Mouse (Mus musculus): ENCODE results near the gene Nop9. TPM values are rescaled to one million over a fixed set of nuclear protein-coding genes. Genes with fewer than 3 reads are reported as not detected.
A peak's percentile ranks its signal among the peaks of the same experiment; 100 is the strongest.

The Nop9 gene
- polyA plus RNA-seq, 1 experiment from 2014 or later: 14.5 TPM

DNA sequence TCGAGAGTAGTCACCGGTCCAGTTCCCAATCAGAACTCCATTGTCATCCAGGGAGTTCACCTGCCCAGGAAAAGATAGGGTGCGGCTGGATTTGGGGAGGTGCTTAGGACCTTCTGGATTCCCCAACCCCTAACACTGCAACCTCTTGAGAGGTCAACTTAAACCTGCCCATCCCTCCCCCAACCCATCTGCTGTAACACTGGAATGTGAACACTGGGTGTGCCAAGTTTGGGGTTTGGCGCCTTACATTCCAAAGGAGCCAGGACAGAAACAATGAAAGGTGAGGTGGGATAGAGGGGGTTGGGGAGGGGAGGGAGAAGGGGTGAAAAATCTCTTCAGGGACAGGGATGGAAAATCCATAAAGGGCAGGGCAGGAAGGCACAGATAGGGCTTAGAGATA is 36.0 kb upstream of the Nop9 start:
- no peak for DNase-seq
- H3K27ac ChIP-seq (ENCODE audit: low read depth): no peak overlapping the region
- H3K4me1 ChIP-seq (ENCODE audit: insufficient read depth): peaks cover 30% of the 10 kb centered on the region

DNA sequence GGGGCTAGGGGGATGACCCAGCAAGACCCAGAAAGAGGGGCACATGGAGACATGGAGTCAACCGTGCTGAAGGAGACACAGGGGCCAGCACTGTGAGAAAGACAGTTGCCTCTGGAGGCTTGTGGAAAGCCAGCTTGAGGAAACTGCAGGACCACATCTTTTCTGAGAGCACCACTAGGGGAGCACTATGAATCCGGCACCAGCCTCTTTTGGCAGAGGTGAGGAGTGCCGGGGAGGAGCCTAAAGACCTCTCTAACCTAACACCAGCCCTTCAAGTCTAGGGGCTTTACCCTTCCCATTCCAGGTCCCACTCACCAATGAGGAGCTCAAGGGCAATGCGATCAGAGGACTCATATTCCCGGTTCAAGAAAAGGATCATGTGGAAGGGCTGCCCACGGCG is 33.7 kb upstream of the Nop9 start:
- H3K4me1 ChIP-seq (ENCODE audit: insufficient read depth): peaks cover 28% of the 10 kb centered on the region
- H3K27me3 ChIP-seq (ENCODE audit: insufficient read depth, low read length): 0 out of 2 replicates have a peak, but pooled peaks cover 3% of the 10 kb centered on the region
- TF ChIP-seq EP300 (IDR thresholded peaks at IDR 0.05; ENCODE audit: low read depth) (no peak), CTCF (IDR thresholded peaks at IDR 0.05; ENCODE audit: low read depth) (peak; percentile 28; the same call in 1 of the 2 replicates)
- DNase-seq: no peak
- H3K9me3 ChIP-seq (ENCODE audit: low read length): no peaks in the 10 kb centered on the region
- H3K4me2 ChIP-seq (ENCODE audit: low read depth, low read length): no peak overlapping the region
- WGBS (ENCODE audit: insufficient replicate concordance): 79% methylated on average over 7 of the region's 7 CpGs
- H3K4me3 ChIP-seq (ENCODE audit: low read depth, low read length): no peak overlapping the region
- no peak overlapping the region for H3K27ac ChIP-seq (ENCODE audit: low read depth)
- H3K9ac ChIP-seq (replicated peaks): no peak overlapping the region
- H3K36me3 ChIP-seq (replicated peaks; ENCODE audit: insufficient read depth, low read length): no peaks in the 10 kb centered on the region; the same call in 1 of the 2 replicates
- no peak for ATAC-seq

More for the DNA sequence above, 36.0 kb upstream of the Nop9 start:
- Histone ChIP-seq H3K4me3 (ENCODE audit: low read depth, low read length) (no peak overlapping the region), H3K4me2 (ENCODE audit: low read depth, low read length) (no peak overlapping the region), H3K27me3 (ENCODE audit: insufficient read depth, low read length) (0 out of 2 replicates have a peak, but pooled peaks cover 3% of the 10 kb centered on the region), H3K9me3 (ENCODE audit: low read length) (no peaks in the 10 kb centered on the region), H3K9ac (replicated peaks) (no peak overlapping the region), H3K36me3 (replicated peaks; ENCODE audit: insufficient read depth, low read length) (no peaks in the 10 kb centered on the region)
- WGBS (ENCODE audit: insufficient replicate concordance): 86% methylated on average over 4 of the region's 4 CpGs
- ATAC-seq: no peak
- TF ChIP-seq EP300 (IDR thresholded peaks at IDR 0.05; ENCODE audit: low read depth): no peak
- no peak for TF ChIP-seq CTCF (IDR thresholded peaks at IDR 0.05; ENCODE audit: low read depth)

DNA sequence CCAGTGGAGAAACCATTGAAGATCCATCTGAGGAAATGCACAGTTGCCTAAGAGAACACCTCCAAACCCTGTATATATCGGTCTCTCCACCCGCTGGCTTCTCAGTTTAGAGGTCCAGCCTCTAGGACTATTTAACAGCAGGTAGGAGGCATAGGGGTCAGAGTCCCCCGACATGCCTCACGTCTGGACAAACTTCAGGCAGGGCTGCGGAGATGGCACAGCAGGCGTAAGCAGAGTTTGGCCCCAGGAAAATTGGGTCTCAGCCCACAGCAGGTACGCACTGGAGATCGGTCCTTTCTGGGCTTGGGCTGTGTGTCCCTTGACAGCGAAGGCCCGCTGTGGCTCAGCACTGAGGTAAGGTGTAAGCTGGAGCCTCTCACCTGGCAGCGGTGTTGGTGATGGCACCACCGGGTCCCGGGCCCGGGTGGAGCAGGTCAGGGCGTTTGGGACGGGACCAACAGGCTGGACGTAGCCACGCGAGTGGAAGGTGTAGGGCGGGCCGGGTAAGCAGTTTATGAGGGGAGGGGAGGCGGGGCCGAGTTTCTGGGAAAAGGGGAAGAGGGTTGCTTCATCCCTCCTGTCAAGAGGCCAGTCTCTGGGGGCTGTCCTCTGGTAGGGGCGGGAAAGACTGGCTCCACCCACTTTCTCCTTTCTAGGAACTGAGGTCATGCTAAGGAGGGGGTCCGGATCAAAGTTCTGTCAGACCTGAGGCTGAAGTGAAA is 32.3 kb upstream of the Nop9 start:
- Histone ChIP-seq H3K27ac (ENCODE audit: low read depth) (peak overlapping the region; percentile 57), H3K9me3 (ENCODE audit: low read length) (no peaks in the 10 kb centered on the region), H3K36me3 (replicated peaks; ENCODE audit: insufficient read depth, low read length) (peaks cover 10% of the 10 kb centered on the region), H3K27me3 (ENCODE audit: insufficient read depth, low read length) (0 out of 2 replicates have a peak, but pooled peaks cover 3% of the 10 kb centered on the region), H3K4me1 (ENCODE audit: insufficient read depth) (peaks cover 28% of the 10 kb centered on the region), H3K9ac (replicated peaks) (peak overlapping the region; percentile 50), H3K4me3 (ENCODE audit: low read depth, low read length) (peak overlapping the region; percentile 47), H3K4me2 (ENCODE audit: low read depth, low read length) (peak overlapping the region; percentile 73)
- WGBS (ENCODE audit: insufficient replicate concordance): 12% methylated on average over 25 of the region's 25 CpGs
- ATAC-seq: peak; percentile 47
- no peak for TF ChIP-seq EP300 (IDR thresholded peaks at IDR 0.05; ENCODE audit: low read depth)
- TF ChIP-seq CTCF (IDR thresholded peaks at IDR 0.05; ENCODE audit: low read depth): no peak
- peak; percentile 70 for DNase-seq

DNA sequence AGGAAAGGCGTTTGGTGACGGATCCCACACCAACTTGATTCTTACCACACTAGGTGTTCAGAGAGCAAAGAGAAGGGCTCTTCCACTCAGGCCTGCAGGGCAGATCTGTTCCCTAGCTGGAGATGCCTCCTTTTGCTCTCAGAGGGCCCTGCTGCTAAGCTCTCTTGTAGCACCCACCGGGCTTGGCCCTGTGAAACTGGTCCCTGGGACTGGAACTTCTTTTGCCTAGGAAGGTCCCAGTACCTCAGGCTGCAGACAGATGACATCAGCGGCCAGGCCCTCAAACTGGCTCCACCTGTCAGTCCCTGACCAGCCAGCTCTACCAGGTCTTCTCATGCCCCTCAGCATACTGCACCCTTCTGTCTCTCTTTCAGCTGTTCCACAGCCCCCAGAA is 31.8 kb upstream of the Nop9 start, which contains the start of gene Tgm1:
Gene Tgm1, minus strand, starts transcription at position 198 of the 394 bp plus-strand sequence.
- 0 out of 2 replicates have a peak, but pooled peaks cover 3% of the 10 kb centered on the region for H3K27me3 ChIP-seq (ENCODE audit: insufficient read depth, low read length)
- H3K36me3 ChIP-seq (replicated peaks; ENCODE audit: insufficient read depth, low read length): peaks cover 13% of the 10 kb centered on the region
- H3K4me3 ChIP-seq (ENCODE audit: low read depth, low read length): peak within 1 kb of the TSS; percentile 47
- DNase-seq (no peak), ATAC-seq (peak; percentile 10)
- no peak for TF ChIP-seq CTCF (IDR thresholded peaks at IDR 0.05; ENCODE audit: low read depth)
- no peak for TF ChIP-seq EP300 (IDR thresholded peaks at IDR 0.05; ENCODE audit: low read depth)
- H3K9me3 ChIP-seq (ENCODE audit: low read length): no peaks in the 10 kb centered on the region
- WGBS (ENCODE audit: insufficient replicate concordance): 23% methylated on average over 4 of the region's 4 CpGs
- H3K9ac ChIP-seq (replicated peaks): peak within 1 kb of the TSS; percentile 50
- H3K4me1 ChIP-seq (ENCODE audit: insufficient read depth): peaks cover 28% of the 10 kb centered on the region
- H3K4me2 ChIP-seq (ENCODE audit: low read depth, low read length): peak within 1 kb of the TSS; percentile 73
- H3K27ac ChIP-seq (ENCODE audit: low read depth): peak within 1 kb of the TSS; percentile 57

DNA sequence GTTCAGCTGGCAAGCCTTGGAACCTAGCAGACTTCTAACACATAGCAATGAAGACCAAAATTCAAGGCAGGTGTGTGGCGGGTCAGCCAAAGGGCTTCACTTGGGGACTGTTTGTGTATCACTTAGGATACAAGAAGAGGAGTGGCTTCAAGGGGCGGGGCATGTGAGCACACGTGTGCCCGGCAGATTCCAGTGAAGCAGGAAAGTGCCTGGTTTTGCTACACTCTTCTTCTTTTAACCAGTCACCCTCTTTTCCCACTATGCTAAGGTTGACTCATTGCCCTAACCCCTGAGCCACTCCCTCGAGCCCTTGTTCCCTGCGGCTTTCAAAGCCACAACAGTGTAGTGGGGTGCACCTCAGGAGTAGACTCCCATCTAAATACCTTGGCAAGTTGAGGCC is 30.6 kb upstream of the Nop9 start:
- H3K27ac ChIP-seq (ENCODE audit: low read depth): no peak overlapping the region
- H3K4me3 ChIP-seq (ENCODE audit: low read depth, low read length): no peak overlapping the region
- 0 out of 2 replicates have a peak, but pooled peaks cover 3% of the 10 kb centered on the region for H3K27me3 ChIP-seq (ENCODE audit: insufficient read depth, low read length)
- H3K4me2 ChIP-seq (ENCODE audit: low read depth, low read length): no peak overlapping the region
- no peaks in the 10 kb centered on the region for H3K9me3 ChIP-seq (ENCODE audit: low read length)
- ATAC-seq: peak; percentile 58
- TF ChIP-seq CTCF (IDR thresholded peaks at IDR 0.05; ENCODE audit: low read depth) (no peak), EP300 (IDR thresholded peaks at IDR 0.05; ENCODE audit: low read depth) (no peak)
- WGBS (ENCODE audit: insufficient replicate concordance): 27% methylated on average over 6 of the region's 6 CpGs
- peaks cover 15% of the 10 kb centered on the region for H3K36me3 ChIP-seq (replicated peaks; ENCODE audit: insufficient read depth, low read length)
- no peak for DNase-seq
- H3K4me1 ChIP-seq (ENCODE audit: insufficient read depth): peaks cover 28% of the 10 kb centered on the region
- H3K9ac ChIP-seq (replicated peaks): no peak overlapping the region

DNA sequence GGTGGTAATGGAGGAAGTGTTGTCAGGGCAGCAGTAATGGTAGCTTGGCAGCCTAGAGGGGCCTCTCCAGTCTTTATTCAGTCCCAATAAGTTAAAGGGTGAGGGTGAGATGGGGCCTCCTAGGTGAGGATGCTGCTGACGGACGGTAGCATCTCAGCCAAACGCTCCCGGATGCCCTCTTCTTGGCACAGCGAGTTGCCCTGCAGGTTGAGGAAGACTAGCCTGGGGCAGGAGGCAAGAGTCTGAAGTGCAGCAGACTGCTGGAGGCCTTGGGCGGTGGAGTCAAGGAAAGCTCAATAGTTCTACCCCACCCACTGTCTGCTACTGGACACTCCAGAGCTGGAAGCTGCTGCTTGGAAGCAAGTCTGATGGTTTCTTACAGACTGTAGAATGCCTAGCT is 29.2 kb upstream of the Nop9 start:
- no peak for DNase-seq
- Histone ChIP-seq H3K36me3 (replicated peaks; ENCODE audit: insufficient read depth, low read length) (peaks cover 19% of the 10 kb centered on the region), H3K27ac (ENCODE audit: low read depth) (no peak overlapping the region), H3K9me3 (ENCODE audit: low read length) (no peaks in the 10 kb centered on the region), H3K27me3 (ENCODE audit: insufficient read depth, low read length) (0 out of 2 replicates have a peak, but pooled peaks cover 3% of the 10 kb centered on the region), H3K4me2 (ENCODE audit: low read depth, low read length) (no peak overlapping the region), H3K4me3 (ENCODE audit: low read depth, low read length) (no peak overlapping the region), H3K9ac (replicated peaks) (no peak overlapping the region), H3K4me1 (ENCODE audit: insufficient read depth) (peaks cover 29% of the 10 kb centered on the region)
- 91% methylated on average over 6 of the region's 6 CpGs for WGBS (ENCODE audit: insufficient replicate concordance)
- no peak for TF ChIP-seq EP300 (IDR thresholded peaks at IDR 0.05; ENCODE audit: low read depth)
- no peak for TF ChIP-seq CTCF (IDR thresholded peaks at IDR 0.05; ENCODE audit: low read depth)
- no peak for ATAC-seq

Measured in liver, postnatal 0 days (tissue).